Mouse (Mus musculus) cortical plate, adult 2 months (tissue): ENCODE measurements around the gene Ccdc194.

ENCODE experiments used
- CTCF ChIP-seq: fragments of 200-500 bp; IDR thresholded peaks from 2 replicates; pipeline ENCODE4 v1.5.1; 2011; ENCODE audit warnings: mild to moderate bottlenecking, control low read depth, low read length; ENCODE audit not compliant: insufficient read depth; ENCODE audit errors: extremely low read depth
- POLR2A ChIP-seq: fragments of 200-500 bp; IDR thresholded peaks from 2 replicates; pipeline ENCODE4 v1.6.1; 2011; ENCODE audit warnings: mild to moderate bottlenecking, low read length, control low read depth; ENCODE audit not compliant: insufficient read depth; ENCODE audit errors: extremely low read depth

GRCm38 (mm10) chr8:71569366-71570290 lies 44.1 kb upstream of the Ccdc194 start:
- TF ChIP-seq POLR2A, result peak; percentile 21; the same call in 1 of the 2 replicates
- no peak for TF ChIP-seq CTCF
